Mouse (Mus musculus) lung, adult 2 months (tissue): ENCODE measurements at regions not wholly inside any gene's neighbourhood (a gene's known extent, or its start where the extent isn't known, plus 50 kb on each side); places are given as distances from the start of the nearest gene placed in this dataset.

Source experiments
- CTCF ChIP-seq: fragments of 200-500 bp; IDR thresholded peaks from 2 replicates; pipeline ENCODE4 v1.5.1; 2011; ENCODE audit warnings: mild to moderate bottlenecking, low read length, control low read depth; ENCODE audit not compliant: insufficient read depth
- POLR2A ChIP-seq: fragments of 200-500 bp; IDR thresholded peaks from 2 replicates; pipeline ENCODE4 v1.6.1; 2011; ENCODE audit warnings: low read depth, mild to moderate bottlenecking, control low read depth, low read length, borderline replicate concordance; ENCODE audit errors: extremely low read depth

DNA sequence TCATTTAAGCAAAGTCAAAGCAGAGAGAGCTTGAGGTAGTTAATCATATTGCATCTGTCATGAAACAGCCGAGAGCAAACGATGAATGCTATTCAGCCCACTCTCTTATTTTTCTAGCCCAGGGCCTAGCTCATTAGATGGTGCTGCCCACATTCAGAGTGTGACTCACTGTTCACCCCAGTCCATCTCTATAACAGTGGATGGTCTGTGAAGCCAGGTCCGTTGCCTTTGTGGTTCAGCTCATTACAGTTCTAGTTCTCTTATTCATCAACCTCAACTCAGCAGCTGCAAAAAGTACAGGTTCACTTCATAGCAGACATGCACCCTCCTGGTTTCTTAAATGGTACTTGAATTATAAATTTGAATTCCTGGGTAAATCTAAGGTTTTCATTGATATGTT, 551.2 kb downstream of the Ets1 start:
- TF ChIP-seq CTCF (no peak), POLR2A (no peak)
